Mouse (Mus musculus): Measurements from ENCODE around the gene Pms1. TPM values are rescaled to one million over a fixed set of nuclear protein-coding genes. Genes with fewer than 3 reads are reported as not detected.
"Not testable (repeated sequence)": the region's sequence is repeated elsewhere in the genome, so short reads cannot be mapped to it uniquely, and the experiment has no call there.

Pms1 gene
- polyA plus RNA-seq (2012; rRNA removed), result 1.5 and 3.2 TPM in 2 replicates

- H3K36me3 ChIP-seq (ENCODE audit: control insufficient read depth, insufficient read depth, low read length), result peaks cover 6% of the 10 kb centered on the region
- TF ChIP-seq CTCF (IDR thresholded peaks at IDR 0.05; ENCODE audit: extremely low read depth, insufficient read depth, insufficient read length, insufficient replicate concordance), result peak; percentile 18; the same call in 1 of the 2 replicates
- TF ChIP-seq POLR2A (IDR thresholded peaks at IDR 0.05; ENCODE audit: low read depth, low read length), result peak; percentile 76
- DNase-seq (ENCODE audit: low read depth in 1 of 2, low spot score in 2 of 2), result peak; percentile 82 to 93
- WGBS, result 1% methylated on average over 66 of the region's 66 CpGs
- peak within 1 kb of the TSS; percentile 83 for H3K27ac ChIP-seq (ENCODE audit: insufficient read depth, low read length)
- no peaks in the 10 kb centered on the region for H3K27me3 ChIP-seq (ENCODE audit: control insufficient read depth, insufficient read depth, low read length)
- peak within 1 kb of the TSS; percentile 99 for H3K4me3 ChIP-seq (ENCODE audit: extremely low read depth, insufficient read depth, insufficient read length)
- H3K4me1 ChIP-seq (ENCODE audit: control insufficient read depth, insufficient read depth, insufficient read length), result peaks cover 4% of the 10 kb centered on the region; the same call in 1 of the 2 replicates
These were observed at the start of gene Pms1, which contains the start of the genes Ormdl1 and Gm28778 for GRCm38 (mm10) chr1:53296581-53297383. Gene Pms1 (minus strand): TSS chr1:53297018. Gene Ormdl1 (plus strand): TSS chr1:53297095. Gene Gm28778 (plus strand): TSS chr1:53297111.

- Histone ChIP-seq H3K4me1 (ENCODE audit: control insufficient read depth, insufficient read depth, insufficient read length) (no peaks in the 10 kb centered on the region), H3K36me3 (ENCODE audit: control insufficient read depth, insufficient read depth, low read length) (peaks cover 17% of the 10 kb centered on the region; the same call in 1 of the 2 replicates), H3K4me3 (ENCODE audit: extremely low read depth, insufficient read depth, insufficient read length) (no peak overlapping the region), H3K27ac (ENCODE audit: insufficient read depth, low read length) (no peak overlapping the region), H3K27me3 (ENCODE audit: control insufficient read depth, insufficient read depth, low read length) (no peaks in the 10 kb centered on the region)
- DNase-seq (ENCODE audit: low read depth in 1 of 2, low spot score in 2 of 2), result no peak
- WGBS, result 93% methylated on average over 2 of the region's 2 CpGs
- TF ChIP-seq CTCF (IDR thresholded peaks at IDR 0.05; ENCODE audit: extremely low read depth, insufficient read depth, insufficient read length, insufficient replicate concordance) (no peak), POLR2A (IDR thresholded peaks at IDR 0.05; ENCODE audit: low read depth, low read length) (no peak)
These were observed 44.3 kb upstream of the Pms1 start for GRCm38 (mm10) chr1:53341071-53341470.

- WGBS, result 62% methylated on average over 2 of the region's 2 CpGs
- not testable (repeated sequence) for H3K27ac ChIP-seq (ENCODE audit: insufficient read depth, low read length)
These were observed 40.6 kb upstream of the Pms1 start for GRCm38 (mm10) chr1:53337403-53337802.

GRCm38 (mm10) chr1:53335465-53335864, 38.6 kb upstream of the Pms1 start:
- Histone ChIP-seq H3K27ac (ENCODE audit: insufficient read depth, low read length) (no peak overlapping the region), H3K4me3 (ENCODE audit: extremely low read depth, insufficient read depth, insufficient read length) (no peak overlapping the region), H3K4me1 (ENCODE audit: control insufficient read depth, insufficient read depth, insufficient read length) (no peaks in the 10 kb centered on the region), H3K27me3 (ENCODE audit: control insufficient read depth, insufficient read depth, low read length) (no peaks in the 10 kb centered on the region), H3K36me3 (ENCODE audit: control insufficient read depth, insufficient read depth, low read length) (no peaks in the 10 kb centered on the region)
- no peak for DNase-seq (ENCODE audit: low read depth in 1 of 2, low spot score in 2 of 2)
- no peak for TF ChIP-seq CTCF (IDR thresholded peaks at IDR 0.05; ENCODE audit: extremely low read depth, insufficient read depth, insufficient read length, insufficient replicate concordance)
- TF ChIP-seq POLR2A (IDR thresholded peaks at IDR 0.05; ENCODE audit: low read depth, low read length), result no peak

More at GRCm38 (mm10) chr1:53337403-53337802, 40.6 kb upstream of the Pms1 start:
- H3K36me3 ChIP-seq (ENCODE audit: control insufficient read depth, insufficient read depth, low read length); H3K27me3 ChIP-seq (ENCODE audit: control insufficient read depth, insufficient read depth, low read length); DNase-seq (ENCODE audit: low read depth in 1 of 2, low spot score in 2 of 2); H3K4me3 ChIP-seq (ENCODE audit: extremely low read depth, insufficient read depth, insufficient read length); H3K4me1 ChIP-seq (ENCODE audit: control insufficient read depth, insufficient read depth, insufficient read length): not testable (repeated sequence)

- WGBS, result 76% methylated on average over 5 of the region's 5 CpGs
- not testable (repeated sequence) for H3K27me3 ChIP-seq (ENCODE audit: control insufficient read depth, insufficient read depth, low read length); H3K36me3 ChIP-seq (ENCODE audit: control insufficient read depth, insufficient read depth, low read length); H3K4me1 ChIP-seq (ENCODE audit: control insufficient read depth, insufficient read depth, insufficient read length); DNase-seq (ENCODE audit: low read depth in 1 of 2, low spot score in 2 of 2); H3K4me3 ChIP-seq (ENCODE audit: extremely low read depth, insufficient read depth, insufficient read length); H3K27ac ChIP-seq (ENCODE audit: insufficient read depth, low read length)
These were observed 36.7 kb upstream of the Pms1 start for GRCm38 (mm10) chr1:53333527-53333926.

- H3K4me1 ChIP-seq (ENCODE audit: control insufficient read depth, insufficient read depth, insufficient read length), result no peaks in the 10 kb centered on the region
- TF ChIP-seq POLR2A (IDR thresholded peaks at IDR 0.05; ENCODE audit: low read depth, low read length), result no peak
- no peak for TF ChIP-seq CTCF (IDR thresholded peaks at IDR 0.05; ENCODE audit: extremely low read depth, insufficient read depth, insufficient read length, insufficient replicate concordance)
- DNase-seq (ENCODE audit: low read depth in 1 of 2, low spot score in 2 of 2), result no peak
- H3K4me3 ChIP-seq (ENCODE audit: extremely low read depth, insufficient read depth, insufficient read length), result no peak overlapping the region
- no peak overlapping the region for H3K27ac ChIP-seq (ENCODE audit: insufficient read depth, low read length)
- no peaks in the 10 kb centered on the region for H3K27me3 ChIP-seq (ENCODE audit: control insufficient read depth, insufficient read depth, low read length)
- WGBS, result 96% methylated on average over 5 of the region's 5 CpGs
- peaks cover 3% of the 10 kb centered on the region; the same call in 1 of the 2 replicates for H3K36me3 ChIP-seq (ENCODE audit: control insufficient read depth, insufficient read depth, low read length)
These were observed 28.1 kb upstream of the Pms1 start for GRCm38 (mm10) chr1:53324827-53325494.

GRCm38 (mm10) chr1:53324277-53324676, 27.5 kb upstream of the Pms1 start:
- Histone ChIP-seq H3K27me3 (ENCODE audit: control insufficient read depth, insufficient read depth, low read length) (no peaks in the 10 kb centered on the region), H3K27ac (ENCODE audit: insufficient read depth, low read length) (no peak overlapping the region), H3K36me3 (ENCODE audit: control insufficient read depth, insufficient read depth, low read length) (peaks cover 5% of the 10 kb centered on the region; the same call in 1 of the 2 replicates), H3K4me1 (ENCODE audit: control insufficient read depth, insufficient read depth, insufficient read length) (no peaks in the 10 kb centered on the region), H3K4me3 (ENCODE audit: extremely low read depth, insufficient read depth, insufficient read length) (no peak overlapping the region)
- 95% methylated on average over 1 of the region's 1 CpGs for WGBS
- TF ChIP-seq POLR2A (IDR thresholded peaks at IDR 0.05; ENCODE audit: low read depth, low read length) (no peak), CTCF (IDR thresholded peaks at IDR 0.05; ENCODE audit: extremely low read depth, insufficient read depth, insufficient read length, insufficient replicate concordance) (no peak)
- DNase-seq (ENCODE audit: low read depth in 1 of 2, low spot score in 2 of 2), result no peak

Measured in spleen, adult 2 months (tissue).